Mouse (Mus musculus): ENCODE measurements at regions not wholly inside any gene's neighbourhood (a gene's known extent, or its start where the extent isn't known, plus 50 kb on each side); places are given as distances from the start of the nearest gene placed in this dataset.

DNA sequence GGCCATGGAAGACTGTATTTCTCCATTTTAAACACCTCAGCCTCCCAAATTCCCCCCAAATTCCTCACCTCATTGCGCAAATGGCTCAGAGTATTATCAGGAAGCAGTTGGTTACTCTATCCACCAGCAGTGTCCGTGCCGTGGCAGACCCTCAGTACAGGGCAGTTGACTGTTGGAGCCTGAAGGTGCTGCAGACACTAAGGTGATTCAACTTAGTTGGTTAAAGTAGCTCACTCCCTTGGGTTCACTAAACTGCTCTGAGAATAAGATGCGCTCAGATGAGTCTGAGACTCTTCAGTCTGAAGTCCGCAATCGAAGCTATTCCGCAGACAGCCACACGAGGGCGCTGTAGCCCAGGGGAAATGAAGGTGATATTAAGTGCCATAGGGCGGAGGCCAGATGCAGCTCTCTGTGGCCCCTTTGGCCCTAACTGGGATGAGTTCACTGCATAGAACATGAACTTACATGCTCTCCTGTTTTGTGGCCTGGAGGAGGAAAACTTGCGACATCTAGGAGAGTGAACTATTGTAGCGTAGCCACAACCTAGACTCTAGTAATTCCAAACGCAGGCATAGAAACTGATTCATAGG, 62.9 kb downstream of the Amer3 start:
- DNase-seq (ENCODE audit: low read depth): peak; percentile 46

DNA sequence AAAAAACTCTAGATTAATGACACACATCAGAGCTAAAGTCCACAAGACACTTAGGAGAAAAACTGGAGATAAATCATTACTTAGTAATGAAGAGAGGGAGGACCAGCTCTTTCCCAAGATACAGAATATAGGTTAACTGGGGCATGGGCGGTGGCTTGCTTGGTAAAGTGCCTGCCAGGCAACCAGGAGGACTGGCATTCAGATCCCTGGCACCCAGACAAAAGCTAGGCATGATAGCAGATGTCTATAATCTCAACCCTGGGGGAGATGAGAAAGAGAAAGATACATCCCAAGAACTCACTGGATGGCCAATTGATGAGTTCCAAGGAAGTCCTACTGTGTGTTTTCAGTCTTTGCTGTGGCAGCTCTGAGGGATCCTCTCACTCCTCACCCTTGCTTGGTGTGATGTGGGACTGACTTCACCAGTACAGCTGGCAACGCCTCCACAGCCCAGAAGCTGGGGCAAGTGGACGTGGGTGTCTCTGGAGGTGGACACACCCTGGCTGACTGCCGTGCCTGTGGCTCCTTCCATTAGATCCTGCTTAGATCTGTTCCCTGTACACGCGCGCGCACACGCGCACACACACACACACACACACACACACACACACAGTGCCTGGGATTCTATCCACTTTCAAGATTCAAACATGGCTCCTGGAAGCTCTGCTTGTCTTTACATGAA, 74.6 kb downstream of the Amer3 start:
- no peak for DNase-seq (ENCODE audit: low read depth)

DNA sequence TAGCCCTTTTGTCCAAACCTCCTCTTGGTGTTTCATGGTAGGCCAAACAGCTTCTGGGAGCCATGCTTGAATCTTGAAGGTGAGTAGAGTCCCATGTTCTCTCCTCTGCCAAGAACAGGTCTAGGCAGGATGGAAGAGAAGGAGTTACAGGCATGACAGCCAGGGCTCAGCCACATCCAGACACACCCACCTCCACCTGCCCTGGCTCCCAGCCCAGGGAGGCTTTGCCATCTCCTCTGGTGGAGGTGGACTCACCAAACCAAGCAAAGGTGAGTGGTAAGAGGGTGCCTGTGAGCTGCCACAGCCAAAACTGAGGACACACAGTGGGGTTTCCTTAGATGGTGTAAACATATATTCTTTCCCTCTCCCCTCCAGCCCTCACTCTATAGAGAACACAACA, 78.0 kb downstream of the Amer3 start:
- no peak for DNase-seq (ENCODE audit: low read depth)

DNA sequence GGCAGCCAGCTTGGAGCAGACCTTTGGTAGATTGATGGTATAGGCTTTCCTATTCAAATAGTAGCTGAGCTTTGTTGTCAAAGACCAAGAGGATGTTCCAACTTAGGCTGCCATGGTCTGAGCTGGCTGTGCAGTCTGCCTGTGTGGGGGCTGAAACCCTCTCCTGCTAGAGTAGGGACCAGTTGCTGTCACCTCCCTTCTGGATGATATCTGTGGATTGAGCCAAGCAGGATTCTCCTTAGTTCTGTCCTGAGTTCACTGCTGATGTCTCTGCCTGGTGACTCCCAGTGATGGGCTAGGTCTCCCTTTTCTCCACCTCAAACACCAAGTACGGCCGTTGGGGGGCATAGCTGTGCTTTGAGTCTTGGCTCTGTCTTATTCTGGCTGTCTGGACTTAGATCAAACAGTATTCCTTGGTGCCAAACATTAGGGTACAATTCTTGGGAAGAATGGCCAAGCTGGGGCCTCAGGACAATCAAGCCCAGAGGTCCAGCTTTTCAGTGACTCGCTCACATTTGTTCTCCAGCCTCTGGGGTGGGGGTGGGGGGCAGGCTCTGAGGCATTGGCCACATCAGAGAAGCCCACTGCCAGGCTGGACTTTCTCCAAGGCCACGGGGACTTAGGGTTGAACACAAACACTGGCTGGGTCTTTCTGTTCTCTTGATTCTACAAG, 84.6 kb downstream of the Amer3 start:
- no peak for DNase-seq (ENCODE audit: low read depth)

GRCm38 (mm10) chr1:34664816-34665511, 85.5 kb downstream of the Amer3 start:
- DNase-seq (ENCODE audit: low read depth): no peak

- DNase-seq (ENCODE audit: low read depth): no peak
These were observed 86.0 kb downstream of the Amer3 start for GRCm38 (mm10) chr1:34665512-34665854.

DNA sequence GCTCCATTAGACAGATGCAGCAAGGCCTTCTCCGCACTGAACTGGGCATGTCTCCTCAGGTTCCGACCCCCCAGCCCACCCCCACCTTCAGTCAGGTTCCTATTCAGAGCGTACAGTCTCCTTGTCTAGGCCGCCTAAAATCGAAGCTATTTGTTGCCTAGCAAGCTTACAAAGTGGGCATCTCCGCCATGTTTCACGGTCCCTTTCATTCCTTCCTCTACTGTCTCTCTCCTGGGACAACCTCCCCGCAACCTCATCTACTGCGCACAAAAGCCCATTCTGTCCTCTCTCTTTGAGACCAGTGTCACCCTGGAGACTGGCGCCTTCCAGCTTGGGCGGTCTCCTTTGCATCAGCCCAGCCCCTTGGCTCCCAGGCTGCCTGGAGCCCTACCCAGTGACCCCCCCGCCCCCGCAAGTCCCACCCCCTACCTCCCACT, 86.8 kb downstream of the Amer3 start:
- DNase-seq (ENCODE audit: low read depth): no peak

GRCm38 (mm10) chr1:34677105-34677741, 97.8 kb downstream of the Amer3 start:
- no peak for DNase-seq (ENCODE audit: low read depth)

GRCm38 (mm10) chr1:34677832-34678733, 98.6 kb downstream of the Amer3 start:
- no peak for DNase-seq (ENCODE audit: low read depth)

GRCm38 (mm10) chr1:34678734-34679068, 99.2 kb downstream of the Amer3 start:
- DNase-seq (ENCODE audit: low read depth): no peak

- no peak for DNase-seq (ENCODE audit: low read depth)
These were observed 107.1 kb downstream of the Amer3 start for GRCm38 (mm10) chr1:34686539-34686938.

DNA sequence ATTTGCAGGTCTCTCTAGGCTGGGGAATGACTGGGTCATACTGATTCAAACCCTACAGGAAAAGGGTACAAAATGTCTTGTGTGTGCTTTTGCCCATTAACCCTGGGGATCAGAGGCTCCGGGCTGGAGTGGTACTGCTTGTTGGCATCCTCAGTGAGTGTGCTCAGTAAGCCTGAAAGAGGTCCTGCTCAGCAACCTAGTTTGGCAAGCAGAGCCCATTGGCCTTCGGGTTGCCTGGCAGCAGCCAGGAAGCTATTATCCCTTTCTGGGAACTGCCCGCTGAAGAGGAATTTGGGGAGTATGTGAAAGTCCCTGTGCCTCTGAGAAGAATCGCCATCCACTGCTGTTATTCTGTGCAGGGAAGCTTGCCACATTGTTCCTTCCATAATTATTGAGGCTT, 117.1 kb downstream of the Amer3 start:
- no peak for DNase-seq (ENCODE audit: low read depth)

- peak; percentile 19 for DNase-seq (ENCODE audit: low read depth)
These were observed 121.0 kb downstream of the Amer3 start for GRCm38 (mm10) chr1:34700237-34701030.

DNA sequence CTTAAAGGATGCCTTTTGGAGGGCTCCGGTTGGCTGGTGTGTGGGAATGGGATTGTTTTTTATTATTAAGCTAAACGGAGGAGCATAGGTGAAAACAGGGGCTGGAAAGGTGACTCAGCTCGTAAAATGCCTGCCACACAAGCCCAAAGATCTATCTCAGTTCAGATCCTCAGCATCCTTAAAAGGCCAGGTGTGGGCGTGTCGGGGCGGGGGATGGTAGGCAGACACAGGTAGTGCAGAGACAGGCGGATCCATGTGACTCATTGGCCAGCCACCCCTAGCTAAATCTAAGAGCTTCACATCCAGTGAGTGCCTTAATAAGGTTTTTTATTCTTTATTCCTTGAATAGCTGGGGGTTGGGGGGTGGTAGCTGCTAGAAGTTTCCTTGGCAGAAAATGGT, 122.0 kb downstream of the Amer3 start:
- DNase-seq (ENCODE audit: low read depth): no peak

DNA sequence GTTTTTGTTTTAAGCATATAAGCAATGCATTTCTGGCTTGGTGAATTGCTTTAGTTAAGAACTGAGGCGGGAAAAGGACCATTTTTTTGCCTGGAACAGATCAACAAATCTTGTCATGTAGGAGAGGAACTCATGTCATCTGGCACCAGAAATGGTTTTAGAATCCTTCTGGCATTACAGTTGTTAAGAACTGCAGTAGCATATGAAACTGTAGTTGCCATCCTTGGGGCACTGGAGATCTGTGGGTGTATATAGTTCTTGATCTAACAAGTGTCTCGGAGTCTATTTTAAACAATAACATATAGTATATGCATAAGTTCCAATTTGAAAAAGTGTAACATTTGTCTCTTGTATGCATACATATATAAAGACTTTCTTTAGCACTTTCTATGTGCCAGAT, 129.6 kb downstream of the Amer3 start:
- DNase-seq (ENCODE audit: low read depth): no peak

- DNase-seq (ENCODE audit: low read depth): no peak
These were observed 120.2 kb downstream of the Fam168b start for GRCm38 (mm10) chr1:34722674-34723073.

DNA sequence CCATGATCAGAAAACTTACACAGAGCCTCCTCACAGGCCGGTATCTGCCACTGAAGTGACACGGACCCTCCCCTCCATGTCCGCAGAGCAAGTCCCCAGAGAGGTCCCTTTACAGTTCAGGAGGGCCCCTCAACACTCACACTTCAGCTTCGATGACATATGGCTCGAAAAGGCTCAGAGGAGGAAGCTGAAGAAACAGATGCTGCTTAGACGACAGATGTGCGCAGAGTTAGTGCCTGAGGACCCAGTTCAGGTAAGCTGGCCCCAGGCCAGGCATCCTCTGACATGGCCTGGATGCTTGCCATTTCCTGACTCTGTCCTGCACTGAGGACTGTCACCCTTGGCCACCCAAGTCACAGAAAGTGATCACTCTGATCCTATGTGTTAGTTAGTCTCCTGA, 110.7 kb downstream of the Fam168b start:
- no peak for DNase-seq (ENCODE audit: low read depth)

GRCm38 (mm10) chr1:34733026-34733913, 109.6 kb downstream of the Fam168b start:
- DNase-seq (ENCODE audit: low read depth): no peak

DNA sequence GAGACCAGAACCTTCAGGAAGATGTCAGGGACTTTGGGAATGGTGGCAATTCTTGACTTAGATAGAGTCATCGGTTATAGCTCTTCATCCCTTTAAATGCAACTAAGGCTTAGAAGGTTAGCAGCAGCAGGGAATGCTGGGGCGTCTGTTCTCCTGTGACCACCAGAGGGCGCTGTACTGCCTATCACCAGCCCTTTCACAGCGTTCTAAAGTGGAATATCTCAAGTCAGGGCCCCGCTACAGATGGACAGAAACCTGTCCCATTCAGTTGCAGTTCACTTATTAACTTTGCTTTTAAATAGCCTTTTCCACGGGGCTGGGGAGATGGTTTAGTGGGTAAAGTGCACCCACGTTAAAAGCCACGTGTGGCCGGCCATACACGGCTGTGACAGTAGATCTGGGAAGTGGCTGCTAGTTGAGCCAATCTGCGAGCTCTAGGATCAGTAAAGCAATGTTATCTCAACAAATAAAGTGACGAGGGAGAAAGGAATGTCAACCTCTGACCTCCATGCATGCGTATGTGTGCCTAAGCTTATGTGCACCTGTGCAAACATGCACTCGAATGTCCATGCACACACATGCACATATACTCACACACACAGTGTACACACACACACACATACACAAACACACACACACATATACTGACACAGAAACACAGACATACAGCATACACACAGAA, 104.3 kb downstream of the Fam168b start:
- DNase-seq (ENCODE audit: low read depth): peak; percentile 41

All from c-Kit-positive CD71-negative TER-119-negative erythroid progenitor cells, embryonic 14.5 days (primary cell).